Mouse (Mus musculus): ENCODE results near the gene Col6a5.

- TF ChIP-seq CTCF (IDR thresholded peaks at IDR 0.05; ENCODE audit: borderline replicate concordance, insufficient read depth, low read depth, low read length) (no peak), POLR2A (IDR thresholded peaks at IDR 0.05; ENCODE audit: borderline replicate concordance, insufficient read depth, low read length) (no peak)
These were observed 151.4 kb downstream of the Col6a5 start for GRCm38 (mm10) chr9:105808920-105809505.
